Mouse (Mus musculus): ENCODE data around the gene Ranbp10.

GRCm38 (mm10) chr8:105805346-105805745, 21.8 kb downstream of the Ranbp10 start:
- TF ChIP-seq CTCF (IDR thresholded peaks at IDR 0.05; ENCODE audit: low read depth) (no peak), EP300 (optimal IDR thresholded peaks at IDR 0.05) (no peak)
